Mouse (Mus musculus): ENCODE measurements at regions not wholly inside any gene's neighbourhood (a gene's known extent, or its start where the extent isn't known, plus 50 kb on each side); places are given as distances from the start of the nearest gene placed in this dataset.

DNA sequence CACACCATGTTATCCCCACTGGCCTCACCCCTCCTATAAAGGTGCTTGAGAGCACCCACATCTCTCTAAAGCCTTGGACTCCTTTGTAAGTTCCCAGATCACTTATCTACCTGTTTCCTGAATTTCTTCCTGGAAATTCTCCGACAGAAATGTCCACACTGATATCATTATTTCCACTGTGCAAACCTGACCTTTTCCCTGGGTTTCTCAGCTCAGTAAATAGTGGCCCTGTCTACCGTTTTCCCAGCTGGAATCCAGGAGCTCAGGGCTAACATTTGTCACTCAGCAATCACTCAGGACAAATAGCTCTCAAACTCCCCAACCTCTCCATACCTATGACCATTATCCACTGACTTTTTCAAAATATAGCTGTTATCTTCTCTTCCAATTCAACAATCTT, 241.6 kb upstream of the Gm6657 start:
- no peak for TF ChIP-seq CTCF (conservative IDR thresholded peaks at IDR 0.05; ENCODE audit: low read length)
- TF ChIP-seq NANOG (IDR thresholded peaks at IDR 0.05; ENCODE audit: borderline replicate concordance, low read length): no peak

Data from E14TG2a.4 (cell line).